Mouse (Mus musculus) limb, embryonic 13.5 days (tissue): Measurements from ENCODE around the gene Vmn1r10. TPM values are rescaled to one million over a fixed set of nuclear protein-coding genes. Genes with fewer than 3 reads are reported as not detected.

ENCODE experiments used
- ATAC-seq: fragments of 200-750 bp; cut with Nextera tagmentation; 2 replicates; pipeline ENCODE4 v1.8.0; 2017; ENCODE audit warnings: low read depth, moderate number of reproducible peaks, moderate TSS enrichment; ENCODE audit not compliant: low FRiP score
- H3K27ac ChIP-seq: fragments of 300-500 bp; sonication (generic); 2 replicates; pipeline ENCODE4 v1.5.1; 2015; ENCODE audit warnings: inconsistent platforms, mild to moderate bottlenecking, moderate library complexity
- H3K27me3 ChIP-seq: fragments of 300-500 bp; sonication (generic); 2 replicates; pipeline ENCODE4 v1.6.1; 2015; ENCODE audit warnings: mild to moderate bottlenecking, inconsistent platforms
- H3K36me3 ChIP-seq: fragments of 300-500 bp; sonication (generic); 2 replicates; pipeline ENCODE4 v1.6.1; 2015; ENCODE audit warnings: inconsistent platforms, mild to moderate bottlenecking, moderate library complexity
- H3K4me1 ChIP-seq: fragments of 300-500 bp; sonication (generic); 2 replicates; pipeline ENCODE4 v1.6.1; 2015; ENCODE audit warnings: inconsistent platforms
- H3K4me2 ChIP-seq: fragments of 300-500 bp; sonication (generic); replicated peaks from 2 replicates; pipeline ENCODE4 v1.6.1; 2015; ENCODE audit warnings: inconsistent platforms, mild to moderate bottlenecking, moderate library complexity
- H3K4me3 ChIP-seq: fragments of 300-500 bp; sonication (generic); 2 replicates; pipeline ENCODE4 v1.5.1; 2015; ENCODE audit warnings: moderate library complexity, mild to moderate bottlenecking, inconsistent platforms
- H3K9ac ChIP-seq: fragments of 300-500 bp; sonication (generic); 2 replicates; pipeline ENCODE4 v1.6.1; 2015; ENCODE audit warnings: mild to moderate bottlenecking, inconsistent platforms
- H3K9me3 ChIP-seq: fragments of 300-500 bp; sonication (generic); 2 replicates; pipeline ENCODE4 v1.6.1; 2016; ENCODE audit warnings: inconsistent platforms
- WGBS: fragments of 180-500 bp; shearing (Covaris S2); methylation state at CpG from one replicate; pipeline ENCODE4 v1.1.7; 2015; 5-methylcytosine and 5-hydroxymethylcytosine counted together
- polyA plus RNA-seq: library from polyadenylated mRNA; unstranded; fragments of >200 nt; fragmentation: Nextera tagmentation; extraction: Ambion mirVana; gene quantifications from 2 replicates; pipeline ENCODE4 v1.2.1, GENCODE M21; 2015

The Vmn1r10 gene
- polyA plus RNA-seq: not detected in 2 replicates

DNA sequence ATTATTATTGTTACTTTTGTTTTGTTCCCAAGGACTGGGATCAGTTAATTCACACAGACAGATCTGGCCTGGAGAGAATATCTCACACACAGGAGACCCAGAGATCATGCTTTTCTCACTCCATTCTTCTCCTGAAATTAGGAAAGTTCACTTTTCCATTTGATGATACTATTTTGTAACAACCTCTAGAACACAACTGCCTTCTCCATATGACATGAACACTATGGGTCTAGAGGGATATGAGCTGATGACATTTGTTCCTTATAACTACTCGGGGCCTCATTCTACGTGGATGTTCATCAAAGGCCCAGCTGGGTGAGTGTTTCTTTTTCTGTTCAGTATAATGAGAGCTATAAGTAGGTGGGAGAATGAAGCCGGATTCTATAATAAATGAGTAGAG is at the start of gene Vmn1r10:
Gene Vmn1r10 (plus strand): TSS at position 301 of the 400 bp plus-strand sequence.
- H3K27me3 ChIP-seq: no peaks in the 10 kb centered on the region
- H3K4me1 ChIP-seq: no peaks in the 10 kb centered on the region
- WGBS: 82% methylated on average over 3 of the region's 3 CpGs
- no peak within 1 kb of the TSS for H3K27ac ChIP-seq
- no peak within 1 kb of the TSS for H3K9ac ChIP-seq
- no peak within 1 kb of the TSS for H3K4me2 ChIP-seq
- H3K4me3 ChIP-seq: no peak within 1 kb of the TSS
- no peaks in the 10 kb centered on the region for H3K9me3 ChIP-seq
- no peak for ATAC-seq
- no peaks in the 10 kb centered on the region for H3K36me3 ChIP-seq

DNA sequence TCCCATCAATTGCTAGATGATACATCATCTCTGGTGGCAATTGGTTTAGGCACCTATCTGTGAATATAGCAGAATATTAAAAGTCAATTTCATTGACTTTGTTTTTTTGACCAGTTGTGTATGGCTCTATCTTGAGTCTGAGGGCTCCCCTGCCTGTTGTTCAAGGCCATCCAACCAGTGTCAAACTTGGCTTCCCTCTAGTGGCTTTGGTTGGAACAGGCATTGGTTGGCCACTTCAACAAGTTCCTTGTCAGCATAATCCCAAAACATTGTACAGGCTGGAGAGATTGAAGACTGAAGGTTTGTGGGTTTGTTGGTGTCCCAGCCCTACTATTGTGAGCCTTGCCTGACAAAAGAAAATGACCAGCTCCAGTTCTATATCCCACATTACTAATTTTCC is 45.5 kb upstream of the Vmn1r10 start:
- no peaks in the 10 kb centered on the region for H3K9me3 ChIP-seq
- H3K4me3 ChIP-seq: no peak overlapping the region
- no peak overlapping the region for H3K9ac ChIP-seq
- no peaks in the 10 kb centered on the region for H3K27me3 ChIP-seq
- no peaks in the 10 kb centered on the region for H3K36me3 ChIP-seq
- no peak overlapping the region for H3K4me2 ChIP-seq
- no peak for ATAC-seq
- H3K27ac ChIP-seq: no peak overlapping the region
- no peaks in the 10 kb centered on the region for H3K4me1 ChIP-seq

DNA sequence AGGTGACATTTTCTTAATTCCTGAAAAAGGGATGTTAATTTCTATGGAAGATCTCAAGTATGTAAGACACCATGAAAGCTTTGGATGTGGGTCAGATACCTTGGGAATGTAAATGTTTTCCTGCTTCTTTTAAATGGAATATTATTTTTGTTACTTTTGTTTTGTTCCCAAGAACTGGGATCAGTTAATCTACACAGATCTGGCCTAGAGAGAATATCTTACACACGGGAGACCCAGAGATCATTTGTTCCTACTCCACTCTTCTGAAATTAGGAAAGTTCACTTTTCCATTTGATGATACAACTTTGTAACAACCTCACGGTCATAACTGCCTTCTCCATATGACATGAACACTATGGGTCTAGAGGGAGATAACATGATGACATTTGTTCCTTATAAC is 42.8 kb upstream of the Vmn1r10 start, which contains the start of gene Vmn1r9:
Gene Vmn1r9 (plus strand): TSS at position 301 of the 400 bp plus-strand sequence.
- H3K9me3 ChIP-seq: no peaks in the 10 kb centered on the region
- H3K27me3 ChIP-seq: no peaks in the 10 kb centered on the region
- no peaks in the 10 kb centered on the region for H3K4me1 ChIP-seq
- 87% methylated on average over 2 of the region's 2 CpGs for WGBS
- H3K9ac ChIP-seq: no peak within 1 kb of the TSS
- H3K27ac ChIP-seq: no peak within 1 kb of the TSS
- H3K4me2 ChIP-seq: no peak within 1 kb of the TSS
- no peak within 1 kb of the TSS for H3K4me3 ChIP-seq
- no peaks in the 10 kb centered on the region for H3K36me3 ChIP-seq
- ATAC-seq: no peak

DNA sequence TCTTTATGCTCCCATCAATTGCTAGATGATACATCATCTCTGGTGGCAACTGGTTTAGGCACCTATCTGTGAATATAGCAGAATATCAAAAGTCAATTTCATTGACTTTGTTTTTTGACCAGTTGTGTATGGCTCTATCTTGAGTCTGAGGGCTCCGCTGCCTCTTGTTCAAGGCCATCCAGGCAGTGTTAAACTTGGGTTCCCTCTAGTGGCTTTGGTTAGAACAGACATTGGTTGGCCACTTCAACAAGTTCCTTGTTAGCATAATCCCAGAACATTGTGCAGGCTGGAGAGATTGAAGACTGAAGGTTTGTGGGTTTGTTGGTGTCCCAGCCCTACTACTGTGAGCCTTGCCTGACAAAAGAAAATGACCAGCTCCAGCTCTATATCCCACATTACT is 2.9 kb upstream of the Vmn1r10 start:
- H3K4me2 ChIP-seq: no peak overlapping the region
- no peaks in the 10 kb centered on the region for H3K4me1 ChIP-seq
- no peaks in the 10 kb centered on the region for H3K27me3 ChIP-seq
- H3K36me3 ChIP-seq: no peaks in the 10 kb centered on the region
- H3K9me3 ChIP-seq: no peaks in the 10 kb centered on the region
- ATAC-seq: no peak
- WGBS: 75% methylated on average over 1 of the region's 1 CpGs
- no peak overlapping the region for H3K4me3 ChIP-seq
- H3K27ac ChIP-seq: no peak overlapping the region
- no peak overlapping the region for H3K9ac ChIP-seq

DNA sequence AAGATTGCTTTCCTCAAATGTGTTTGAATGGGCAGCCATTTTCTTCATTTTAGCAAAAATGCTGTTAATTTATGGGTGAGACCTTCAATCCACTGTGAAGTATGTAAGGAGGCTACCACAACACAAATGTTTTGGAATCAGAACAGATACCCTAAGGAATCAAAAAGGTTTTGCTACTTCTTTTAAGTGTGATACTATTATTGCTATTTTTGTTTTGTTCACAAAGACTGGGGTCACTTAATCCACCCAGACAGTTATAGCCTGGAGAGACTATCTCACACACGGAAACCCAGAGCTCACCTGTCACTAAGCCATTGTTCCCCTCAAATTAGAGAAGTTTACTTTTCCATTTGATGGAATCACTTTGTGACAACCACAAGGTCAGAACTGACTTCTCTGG is 23.9 kb downstream of the Vmn1r10 start, which contains the start of gene Vmn1r11:
Gene Vmn1r11 (plus strand): TSS at position 301 of the 400 bp plus-strand sequence.
- no peak within 1 kb of the TSS for H3K9ac ChIP-seq
- ATAC-seq: no peak
- no peaks in the 10 kb centered on the region for H3K9me3 ChIP-seq
- H3K4me1 ChIP-seq: no peaks in the 10 kb centered on the region
- H3K27me3 ChIP-seq: no peaks in the 10 kb centered on the region
- no peak within 1 kb of the TSS for H3K4me2 ChIP-seq
- H3K4me3 ChIP-seq: no peak within 1 kb of the TSS
- H3K36me3 ChIP-seq: no peaks in the 10 kb centered on the region
- H3K27ac ChIP-seq: no peak within 1 kb of the TSS
- 85% methylated on average over 1 of the region's 1 CpGs for WGBS

DNA sequence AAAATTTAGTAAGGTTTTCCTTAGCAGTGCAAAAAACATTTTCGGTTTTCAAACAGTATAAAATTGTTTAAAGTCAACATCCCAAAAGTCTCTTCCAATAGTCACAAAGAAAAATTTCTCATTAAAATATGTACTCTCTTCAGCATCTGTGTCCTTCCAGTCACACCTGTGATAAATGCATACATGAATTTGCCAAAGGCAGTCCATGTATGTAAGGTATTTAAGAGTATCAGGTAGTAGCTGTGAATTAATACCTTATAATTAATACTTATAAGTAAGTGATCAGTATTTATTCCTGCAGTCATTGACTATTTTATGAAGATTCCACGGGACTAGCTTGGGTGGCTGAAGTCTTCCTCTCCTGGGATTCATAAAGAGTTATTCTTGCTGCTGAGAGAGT is 47.4 kb downstream of the Vmn1r10 start, which contains the start of gene Vmn1r12:
Gene Vmn1r12 (plus strand): TSS at position 301 of the 400 bp plus-strand sequence.
- Histone ChIP-seq H3K4me2 (no peak within 1 kb of the TSS), H3K27ac (no peak within 1 kb of the TSS), H3K9ac (no peak within 1 kb of the TSS), H3K27me3 (no peaks in the 10 kb centered on the region), H3K4me1 (no peaks in the 10 kb centered on the region), H3K4me3 (no peak within 1 kb of the TSS), H3K9me3 (no peaks in the 10 kb centered on the region), H3K36me3 (no peaks in the 10 kb centered on the region)
- WGBS: 80% methylated on average over 2 of the region's 2 CpGs
- ATAC-seq: no peak

Other genes starting within 250 kb of the Vmn1r10 start
- gene Nt5c3, start 185.5 kb upstream of the Vmn1r10 start, polyA plus RNA-seq: 63.0 and 67.0 TPM in 2 replicates
- 0.11 and 0.24 TPM in 2 replicates for gene Vmn1r4, start 185.4 kb upstream of the Vmn1r10 start, polyA plus RNA-seq
- not detected in 2 replicates for gene Vmn1r5, start 139.2 kb upstream of the Vmn1r10 start, polyA plus RNA-seq
- gene Vmn1r6, start 112.2 kb upstream of the Vmn1r10 start, polyA plus RNA-seq: not detected in 2 replicates
- gene Vmn1r7, start 84.1 kb upstream of the Vmn1r10 start, polyA plus RNA-seq: not detected in 2 replicates
- gene Vmn1r8, start 77.2 kb upstream of the Vmn1r10 start, polyA plus RNA-seq: not detected in 2 replicates
- not detected in 2 replicates for gene Vmn1r9, start 42.7 kb upstream of the Vmn1r10 start, polyA plus RNA-seq
- not detected in 2 replicates for gene Vmn1r11, start 24.0 kb downstream of the Vmn1r10 start, polyA plus RNA-seq
- not detected in 2 replicates for gene Vmn1r12, start 47.5 kb downstream of the Vmn1r10 start, polyA plus RNA-seq
- not detected in 2 replicates for gene Vmn1r13, start 93.8 kb downstream of the Vmn1r10 start, polyA plus RNA-seq
- not detected in 2 replicates for gene Vmn1r14, start 122.2 kb downstream of the Vmn1r10 start, polyA plus RNA-seq
- not detected in 2 replicates for gene Vmn1r15, start 148.5 kb downstream of the Vmn1r10 start, polyA plus RNA-seq
- not detected in 2 replicates for gene Vmn1r16, start 220.0 kb downstream of the Vmn1r10 start, polyA plus RNA-seq